Mouse (Mus musculus) fibroblast of lung, adult 2 months (primary cell): ENCODE results near the gene Btbd18.
"Not testable (repeated sequence)": the region's sequence is repeated elsewhere in the genome, so short reads cannot be mapped to it uniquely, and the experiment has no call there.

Source experiments
- DNase-seq: peaks from one replicate; pipeline ENCODE4 v3.0.0-alpha.2; 2011; ENCODE audit warnings: low read depth

Gene Btbd18

GRCm38 (mm10) chr2:84647051-84647568, 11.8 kb upstream of the Btbd18 start:
- DNase-seq: no peak

DNA sequence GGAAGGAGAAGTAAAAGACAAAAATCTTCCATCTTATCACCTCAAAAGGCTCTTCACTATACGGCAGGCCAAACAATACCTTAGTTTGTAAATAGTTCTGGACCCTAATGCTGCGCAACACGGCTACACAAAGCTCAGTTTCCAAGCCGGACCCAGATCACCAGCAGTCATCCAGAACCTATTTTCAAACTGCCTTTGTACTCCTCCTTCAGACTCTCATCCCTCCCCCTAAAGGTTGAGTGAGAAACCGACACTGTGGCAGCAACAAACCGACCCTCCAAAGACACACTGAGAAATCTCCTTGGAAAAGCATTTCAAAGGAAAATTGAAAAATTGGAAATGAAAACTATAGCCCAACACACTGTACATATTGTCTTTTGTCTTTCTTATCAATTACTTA, 10.5 kb upstream of the Btbd18 start:
- DNase-seq: no peak

- no peak for DNase-seq
Measured at GRCm38 (mm10) chr2:84649674-84650073, 9.2 kb upstream of the Btbd18 start.

- DNase-seq: peak; percentile 91
Measured at GRCm38 (mm10) chr2:84650464-84651195, 8.2 kb upstream of the Btbd18 start, which contains the start of gene Ctnnd1. Gene Ctnnd1 (minus strand): TSS chr2:84650765.

DNA sequence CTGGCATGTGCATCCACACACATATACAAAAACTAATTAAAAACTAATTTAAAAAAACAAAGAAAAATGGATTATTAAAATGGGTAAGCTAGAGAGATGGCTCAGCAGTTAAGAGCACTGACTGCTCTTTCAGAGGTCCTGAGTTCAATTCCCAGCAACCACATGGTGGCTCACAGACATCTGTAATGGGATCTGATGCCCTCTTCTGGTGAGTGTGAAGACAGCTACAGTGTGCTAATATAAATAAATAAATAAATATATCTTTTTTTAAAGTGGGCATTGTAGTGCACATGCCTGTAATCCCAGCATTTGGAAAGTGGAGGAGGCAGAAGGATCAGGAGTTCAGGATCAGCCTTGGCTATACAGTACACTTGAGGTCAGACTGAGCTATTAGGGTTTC, 5.5 kb upstream of the Btbd18 start:
- DNase-seq: no peak

DNA sequence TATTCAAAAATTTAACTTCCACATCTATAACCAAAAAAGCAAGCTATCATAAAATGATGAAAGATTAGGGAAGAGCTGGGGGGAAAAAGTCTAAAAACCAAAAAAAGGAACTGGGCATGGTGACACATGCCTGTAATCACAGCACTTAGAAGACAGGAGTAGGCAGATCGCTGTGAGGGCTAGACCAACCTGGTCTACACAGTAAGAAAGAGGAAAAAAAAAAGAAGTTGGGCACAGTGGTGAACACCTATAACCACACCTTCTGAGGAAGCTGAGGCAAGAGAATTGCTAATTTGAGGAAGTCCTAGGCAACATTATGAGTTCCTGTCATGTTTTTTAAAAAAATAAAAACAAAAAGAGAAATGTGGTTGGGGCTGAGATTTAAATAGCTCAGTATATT, 3.0 kb upstream of the Btbd18 start:
- DNase-seq: no peak

DNA sequence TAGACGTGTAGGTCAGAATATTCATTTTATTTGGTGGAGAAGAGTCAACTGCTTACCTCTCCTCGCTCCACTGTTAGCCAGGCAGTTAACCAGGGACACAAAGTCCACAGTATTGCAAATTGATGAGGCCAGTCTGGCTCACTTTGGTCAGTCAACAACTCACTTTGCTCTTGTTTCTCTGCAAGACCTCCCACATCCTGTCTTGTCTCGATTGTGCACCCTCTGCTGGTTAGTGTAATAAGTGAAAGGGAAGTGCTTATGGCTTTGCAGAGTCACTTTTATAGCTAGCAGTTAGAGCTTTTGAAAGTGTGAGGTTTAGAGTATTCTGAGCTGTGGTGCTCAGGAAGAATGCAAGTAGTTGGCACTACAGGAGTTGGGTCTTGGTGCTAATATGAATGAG, 1.4 kb downstream of the Btbd18 start:
- DNase-seq: no peak

- DNase-seq: no peak
Measured at GRCm38 (mm10) chr2:84662866-84663265, 4.0 kb downstream of the Btbd18 start.

- no peak for DNase-seq
Measured at GRCm38 (mm10) chr2:84666081-84666480, 7.2 kb downstream of the Btbd18 start.

GRCm38 (mm10) chr2:84669828-84670568, 11.1 kb downstream of the Btbd18 start:
- no peak for DNase-seq

GRCm38 (mm10) chr2:84670569-84670933, 11.7 kb downstream of the Btbd18 start, which contains the start of gene Selenoh:
Gene Selenoh (minus strand): TSS chr2:84670770.
- peak; percentile 49 for DNase-seq

GRCm38 (mm10) chr2:84671535-84671934, 12.7 kb downstream of the Btbd18 start:
- not testable (repeated sequence) for DNase-seq

GRCm38 (mm10) chr2:84677270-84677967, 18.5 kb downstream of the Btbd18 start:
- DNase-seq: no peak

DNA sequence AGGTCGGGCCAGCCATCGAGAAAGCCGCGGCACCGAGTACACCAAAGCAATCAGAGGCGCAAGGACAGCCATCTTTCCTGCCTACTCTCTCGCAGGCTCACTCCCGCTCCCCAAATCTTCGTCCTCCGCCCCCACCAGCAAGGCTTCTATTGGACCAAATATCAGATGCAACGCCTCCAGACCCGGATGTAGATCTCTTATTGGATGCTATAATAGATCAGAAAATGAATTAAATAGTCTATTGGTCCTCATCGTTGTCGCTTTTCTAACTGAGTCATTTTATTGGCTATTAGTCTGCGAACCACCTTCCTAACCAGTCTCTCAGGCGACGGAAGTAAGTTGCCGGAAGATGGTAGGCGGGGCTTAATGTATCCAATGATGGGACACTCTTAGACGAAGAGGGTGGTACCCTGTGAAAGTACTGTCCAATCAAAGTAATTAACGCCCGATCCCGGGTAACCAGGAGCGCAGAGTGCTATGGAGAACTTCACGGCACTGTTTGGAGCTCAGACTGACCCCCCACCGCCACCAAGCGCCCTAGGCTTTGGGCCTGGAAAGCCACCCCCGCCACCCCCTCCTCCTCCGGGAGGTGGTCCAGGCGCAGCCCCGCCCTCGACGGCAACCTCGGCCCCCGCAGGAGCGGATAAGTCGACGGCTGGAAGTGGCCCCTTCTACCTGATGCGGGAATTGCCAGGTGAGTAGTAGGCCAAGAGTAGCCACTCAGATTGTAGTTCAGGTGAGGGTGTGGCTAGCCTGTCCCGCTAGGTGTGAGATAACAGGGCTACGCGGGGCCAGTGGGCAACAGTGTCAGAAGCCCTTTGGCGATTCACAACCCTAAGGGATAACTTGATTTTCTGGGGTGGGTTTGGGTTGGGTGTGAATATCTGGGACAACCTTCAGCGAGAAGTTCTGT, 19.3 kb downstream of the Btbd18 start, which contains the start of the genes Gm28635 and Med19:
TSS of gene Gm28635 (minus strand) at position 74 of the 913 bp plus-strand sequence.
TSS of gene Med19 (plus strand) at position 435 of the 913 bp plus-strand sequence.
- peak; percentile 99 for DNase-seq

DNA sequence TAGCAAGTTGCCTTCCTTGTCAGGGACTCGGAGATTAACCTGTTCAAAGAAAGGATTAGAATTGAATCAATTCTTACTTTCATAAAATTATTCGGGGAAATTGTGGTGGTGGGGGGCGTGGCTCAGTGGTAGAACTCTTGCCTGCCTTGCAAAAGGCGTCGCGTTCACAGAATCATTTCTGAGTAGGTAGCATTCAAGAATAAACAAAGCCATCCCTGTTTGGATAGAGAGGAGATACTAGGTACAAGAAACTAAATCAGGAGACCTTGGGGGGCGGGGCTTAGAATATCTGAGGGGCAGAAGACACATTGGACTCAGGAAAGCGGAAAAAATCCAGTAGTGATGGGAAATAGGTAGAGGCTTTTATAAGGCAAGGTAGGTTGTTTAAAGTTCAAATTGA, 20.1 kb downstream of the Btbd18 start, which contains the start of gene Tmx2:
TSS of gene Tmx2 (minus strand) at position 125 of the 400 bp plus-strand sequence.
- no peak for DNase-seq

- no peak for DNase-seq
Measured at GRCm38 (mm10) chr2:84682605-84683183, 23.8 kb downstream of the Btbd18 start.

GRCm38 (mm10) chr2:84688080-84688844, 29.4 kb downstream of the Btbd18 start:
- no peak for DNase-seq

DNA sequence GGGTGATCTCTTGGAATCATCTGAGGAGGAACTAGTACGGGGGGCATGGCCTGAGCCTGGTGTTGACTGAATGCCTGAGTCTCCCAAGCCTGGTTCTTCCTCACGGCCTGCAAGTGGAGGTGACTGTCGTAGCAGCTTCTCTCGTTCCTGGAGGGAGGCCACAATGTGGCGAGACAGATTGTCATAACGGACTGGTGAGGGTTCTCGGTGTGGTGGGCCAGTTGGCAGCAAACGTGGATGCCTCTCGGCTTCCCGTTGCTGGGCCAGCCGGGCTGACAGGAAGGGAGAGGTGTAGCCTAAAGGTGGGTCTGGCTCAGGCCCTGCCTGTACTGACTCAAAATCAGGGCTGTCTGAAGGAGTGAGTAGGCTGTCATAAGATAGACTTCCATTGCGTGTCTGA, 31.2 kb downstream of the Btbd18 start:
- DNase-seq: no peak

DNA sequence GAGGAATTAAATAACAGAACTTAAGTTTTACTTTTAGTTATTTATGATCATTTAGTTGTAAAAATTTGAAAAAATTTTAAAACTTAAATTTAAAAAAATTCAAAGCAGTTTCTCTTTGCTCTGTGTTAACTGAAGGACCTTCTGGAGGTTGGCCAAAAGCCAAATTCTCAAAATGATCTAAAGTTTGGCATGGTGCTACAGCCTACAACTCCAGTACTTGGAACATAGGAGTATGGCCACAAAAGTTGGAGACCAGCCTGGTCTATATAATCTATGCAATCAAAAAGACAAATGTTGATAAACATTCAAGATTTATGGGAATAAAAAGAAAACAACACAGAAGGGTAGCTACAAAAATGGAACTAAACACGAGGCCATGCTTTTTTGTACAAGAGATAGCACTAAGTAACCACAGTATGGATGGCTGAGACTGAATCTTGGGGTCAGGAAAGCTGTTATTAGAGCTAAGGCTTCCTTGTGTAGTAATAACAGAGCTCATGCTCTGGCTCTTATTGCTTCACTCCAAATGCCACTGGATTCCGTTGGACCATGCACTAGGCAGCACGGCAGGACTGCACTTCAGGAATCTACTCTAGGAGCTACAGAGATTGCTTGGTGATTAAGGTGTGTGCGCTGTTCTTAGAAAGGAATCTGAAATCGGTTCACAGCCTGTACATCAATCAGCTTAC, 36.3 kb downstream of the Btbd18 start:
- no peak for DNase-seq
